Mouse (Mus musculus) kidney, postnatal 0 days (tissue): Measurements from ENCODE around the gene Gper1. TPM values are rescaled to one million over a fixed set of nuclear protein-coding genes. Genes with fewer than 3 reads are reported as not detected.

Experiments
- ATAC-seq: fragments of 200-750 bp; cut with Nextera tagmentation; replicated peaks from 2 replicates; pipeline ENCODE4 v1.8.0; 2017; ENCODE audit warnings: low read depth, moderate number of reproducible peaks, moderate TSS enrichment, moderate library complexity; ENCODE audit not compliant: low FRiP score
- DNase-seq: peaks from one replicate; pipeline ENCODE4 v3.0.0-alpha.2; 2016; ENCODE audit warnings: low spot score
- H3K27ac ChIP-seq: fragments of 300-500 bp; sonication (generic); 2 replicates; pipeline ENCODE4 v1.5.1; 2014; ENCODE audit warnings: mild to moderate bottlenecking
- H3K27me3 ChIP-seq: fragments of 300-500 bp; sonication (generic); 2 replicates; pipeline ENCODE4 v1.6.1; 2014; ENCODE audit warnings: low read length, mixed read lengths; ENCODE audit not compliant: insufficient read depth
- H3K36me3 ChIP-seq: fragments of 300-500 bp; sonication (generic); 2 replicates; pipeline ENCODE4 v1.6.1; 2014; ENCODE audit warnings: low read length, mixed read lengths; ENCODE audit not compliant: insufficient read depth
- H3K4me1 ChIP-seq: fragments of 300-500 bp; sonication (generic); replicated peaks from 2 replicates; pipeline ENCODE4 v1.6.1; 2014; ENCODE audit warnings: antibody characterized with exemption, low read length, mixed read lengths; ENCODE audit not compliant: insufficient read depth
- H3K4me2 ChIP-seq: fragments of 300-500 bp; sonication (generic); 2 replicates; pipeline ENCODE4 v1.6.1; 2014; ENCODE audit warnings: mild to moderate bottlenecking, low read length, moderate library complexity, mixed read lengths
- H3K4me3 ChIP-seq: fragments of 300-500 bp; sonication (generic); replicated peaks from 2 replicates; pipeline ENCODE4 v1.5.1; 2014; ENCODE audit warnings: low read depth, low read length
- H3K9ac ChIP-seq: fragments of 300-500 bp; sonication (generic); 2 replicates; pipeline ENCODE4 v1.6.1; 2014; ENCODE audit warnings: low read depth, low read length
- H3K9me3 ChIP-seq: fragments of 300-500 bp; sonication (generic); replicated peaks from 2 replicates; pipeline ENCODE4 v1.6.1; 2016; ENCODE audit warnings: low read length, inconsistent platforms, mixed read lengths
- CTCF ChIP-seq: IDR thresholded peaks from 2 replicates; pipeline ENCODE4 v1.5.1; 2016; ENCODE audit warnings: antibody characterized with exemption, low read depth, mild to moderate bottlenecking, moderate library complexity
- WGBS: fragments of 180-500 bp; shearing (Covaris S2); extraction: QIAGEN DNeasy Blood & Tissue Kit; methylation state at CpG from one replicate; pipeline ENCODE4 v1.1.7; 2014; 5-methylcytosine and 5-hydroxymethylcytosine counted together
- polyA plus RNA-seq: library from polyadenylated mRNA; unstranded; fragments of >200 nt; fragmentation: Nextera tagmentation; extraction: Ambion mirVana; gene quantifications from 2 replicates; pipeline ENCODE4 v1.2.1, GENCODE M21; 2015

Gene Gper1
- polyA plus RNA-seq, 1 experiment from 2014 or later: 11.3 TPM

DNA sequence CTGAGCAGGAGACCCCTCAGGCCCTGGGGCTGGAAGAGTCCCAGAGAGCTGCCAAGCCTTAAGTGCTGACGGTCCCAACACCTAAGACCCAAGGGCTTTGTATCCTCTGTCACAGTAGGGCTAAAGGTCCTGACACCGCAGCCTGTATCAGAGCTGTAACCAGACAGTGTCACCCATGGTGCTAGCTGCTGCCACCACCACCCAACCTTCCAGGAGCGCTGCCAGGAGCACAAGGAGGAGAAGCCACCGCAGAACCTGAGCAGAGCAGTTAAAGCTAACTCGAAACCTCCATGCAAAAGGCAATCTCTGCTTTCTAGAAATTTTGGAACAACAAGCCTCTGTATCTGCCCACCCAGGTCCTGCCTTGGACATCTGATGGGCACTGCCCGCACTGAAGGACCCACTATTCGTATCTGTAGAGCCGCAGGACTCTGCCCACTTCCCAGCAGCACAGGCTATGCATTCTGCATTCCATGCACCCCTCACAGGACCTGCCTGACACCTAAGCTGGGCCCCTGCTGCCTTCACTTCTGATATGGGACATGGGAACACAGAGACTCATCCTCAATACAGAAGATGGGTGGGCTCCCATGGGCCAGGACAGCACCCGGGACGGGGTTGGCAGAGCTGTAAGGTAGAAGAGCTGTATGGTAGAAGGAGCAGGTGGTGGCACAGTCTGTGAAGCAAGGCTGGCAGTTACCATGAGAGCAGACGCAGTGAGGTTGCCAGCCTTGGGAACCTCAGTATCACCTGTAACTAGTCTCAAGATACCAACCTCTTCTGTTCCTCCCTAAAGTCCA lies 18.2 kb downstream of the Gper1 start:
- WGBS: 93% methylated on average over 11 of the region's 11 CpGs
- Histone ChIP-seq H3K36me3 (no peaks in the 10 kb centered on the region), H3K9me3 (no peaks in the 10 kb centered on the region), H3K4me1 (no peaks in the 10 kb centered on the region), H3K4me2 (no peak overlapping the region), H3K27me3 (no peaks in the 10 kb centered on the region), H3K9ac (no peak overlapping the region), H3K27ac (no peak overlapping the region), H3K4me3 (no peak overlapping the region)
- TF ChIP-seq CTCF: no peak
- DNase-seq (no peak), ATAC-seq (no peak)

DNA sequence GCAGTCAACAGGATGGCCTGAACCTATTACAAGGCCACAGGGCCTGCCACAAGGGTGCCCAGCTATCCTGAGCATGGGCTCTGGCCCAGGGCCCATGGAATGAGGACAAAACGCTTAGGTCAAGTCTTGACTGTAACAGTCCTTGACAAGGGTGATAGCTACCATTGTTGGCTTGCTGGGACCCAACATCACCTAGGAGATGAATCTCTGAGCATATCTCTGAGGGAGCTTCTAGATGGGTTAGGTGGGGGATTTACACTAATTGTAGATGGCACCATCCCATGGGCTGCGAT lies 18.7 kb downstream of the Gper1 start:
- H3K9me3 ChIP-seq: no peaks in the 10 kb centered on the region
- no peak overlapping the region for H3K4me2 ChIP-seq
- ATAC-seq (no peak), DNase-seq (no peak)
- H3K27ac ChIP-seq: no peak overlapping the region
- no peaks in the 10 kb centered on the region for H3K27me3 ChIP-seq
- H3K4me3 ChIP-seq: no peak overlapping the region
- H3K9ac ChIP-seq: no peak overlapping the region
- H3K4me1 ChIP-seq: no peaks in the 10 kb centered on the region
- 93% methylated on average over 2 of the region's 2 CpGs for WGBS
- H3K36me3 ChIP-seq: no peaks in the 10 kb centered on the region
- TF ChIP-seq CTCF: no peak

- no peak overlapping the region for H3K9ac ChIP-seq
- no peaks in the 10 kb centered on the region for H3K9me3 ChIP-seq
- no peak overlapping the region for H3K4me3 ChIP-seq
- no peaks in the 10 kb centered on the region for H3K27me3 ChIP-seq
- 62% methylated on average over 12 of the region's 12 CpGs for WGBS
- H3K36me3 ChIP-seq: no peaks in the 10 kb centered on the region
- H3K4me2 ChIP-seq: no peak overlapping the region
- ATAC-seq: no peak
- no peak overlapping the region; the same call in 1 of the 2 replicates for H3K27ac ChIP-seq
- no peak for TF ChIP-seq CTCF
- H3K4me1 ChIP-seq: no peaks in the 10 kb centered on the region
- DNase-seq: no peak
These were observed 19.5 kb downstream of the Gper1 start for GRCm38 (mm10) chr5:139442428-139442827.

GRCm38 (mm10) chr5:139442962-139443361 lies 20.0 kb downstream of the Gper1 start:
- Histone ChIP-seq H3K9ac (no peak overlapping the region), H3K36me3 (no peaks in the 10 kb centered on the region), H3K27me3 (no peaks in the 10 kb centered on the region), H3K4me2 (no peak overlapping the region), H3K4me1 (no peaks in the 10 kb centered on the region), H3K4me3 (no peak overlapping the region), H3K9me3 (no peaks in the 10 kb centered on the region), H3K27ac (no peak overlapping the region)
- no peak for ATAC-seq
- TF ChIP-seq CTCF: no peak
- WGBS: 57% methylated on average over 4 of the region's 4 CpGs
- no peak for DNase-seq

DNA sequence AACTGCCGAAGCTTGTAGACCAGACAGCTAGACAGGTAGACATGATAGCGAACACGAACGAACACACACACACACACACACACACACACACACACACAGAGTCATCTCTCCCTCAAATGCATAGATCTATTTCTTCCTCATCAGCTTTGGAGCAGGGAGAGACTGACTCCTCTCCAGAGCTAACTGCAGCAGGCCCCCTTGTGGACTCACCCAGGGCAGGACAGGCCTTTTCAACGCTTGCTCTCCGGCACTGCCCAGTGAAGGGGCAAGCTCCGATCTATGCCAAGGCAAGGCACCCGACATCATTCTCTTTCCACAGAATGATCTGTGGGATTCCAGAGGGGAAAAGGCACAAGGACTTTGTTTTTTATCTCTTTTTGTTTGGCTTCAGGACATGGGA lies 22.3 kb downstream of the Gper1 start:
- Histone ChIP-seq H3K4me2 (no peak overlapping the region), H3K27me3 (no peaks in the 10 kb centered on the region), H3K4me1 (peaks cover 8% of the 10 kb centered on the region; the same call in 1 of the 2 replicates), H3K4me3 (no peak overlapping the region), H3K9me3 (no peaks in the 10 kb centered on the region), H3K36me3 (no peaks in the 10 kb centered on the region), H3K9ac (no peak overlapping the region), H3K27ac (no peak overlapping the region)
- no peak for DNase-seq
- WGBS: 81% methylated on average over 8 of the region's 8 CpGs
- no peak for ATAC-seq
- peak; percentile 62; the same call in 1 of the 2 replicates for TF ChIP-seq CTCF

DNA sequence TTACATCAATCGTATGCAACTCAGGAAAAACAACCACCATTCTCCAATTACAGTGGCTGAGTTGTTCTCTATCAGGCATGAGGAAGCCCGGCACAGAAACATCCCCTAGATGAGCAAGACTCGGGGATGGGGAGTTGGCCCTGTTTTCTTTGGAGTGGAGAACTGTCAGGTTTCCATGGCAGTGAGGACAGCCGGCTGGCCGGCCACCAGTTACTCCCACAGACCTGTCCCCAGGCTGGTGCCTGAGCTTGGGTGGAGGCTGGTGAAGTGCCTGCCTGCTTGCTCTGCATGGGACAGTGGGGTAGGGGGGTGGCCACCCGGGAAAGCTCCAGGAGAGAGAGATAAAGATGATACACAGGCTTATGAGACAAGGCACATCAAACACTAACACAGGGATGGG lies 25.1 kb downstream of the Gper1 start:
- ATAC-seq (no peak), DNase-seq (peak; percentile 72)
- H3K4me2 ChIP-seq: no peak overlapping the region
- H3K4me3 ChIP-seq: no peak overlapping the region
- no peak overlapping the region for H3K27ac ChIP-seq
- H3K9me3 ChIP-seq: no peaks in the 10 kb centered on the region
- no peak for TF ChIP-seq CTCF
- 35% methylated on average over 6 of the region's 6 CpGs for WGBS
- no peak overlapping the region for H3K9ac ChIP-seq
- H3K27me3 ChIP-seq: no peaks in the 10 kb centered on the region
- no peaks in the 10 kb centered on the region for H3K36me3 ChIP-seq
- H3K4me1 ChIP-seq: peaks cover 8% of the 10 kb centered on the region; the same call in 1 of the 2 replicates
